Mouse (Mus musculus): Measurements from ENCODE around the gene Ppp1cc. TPM values are rescaled to one million over a fixed set of nuclear protein-coding genes. Genes with fewer than 3 reads are reported as not detected.

Gene Ppp1cc
- polyA plus RNA-seq (2012; rRNA removed; ENCODE audit: low replicate concordance): 36.6 and 51.9 TPM in 2 replicates

DNA sequence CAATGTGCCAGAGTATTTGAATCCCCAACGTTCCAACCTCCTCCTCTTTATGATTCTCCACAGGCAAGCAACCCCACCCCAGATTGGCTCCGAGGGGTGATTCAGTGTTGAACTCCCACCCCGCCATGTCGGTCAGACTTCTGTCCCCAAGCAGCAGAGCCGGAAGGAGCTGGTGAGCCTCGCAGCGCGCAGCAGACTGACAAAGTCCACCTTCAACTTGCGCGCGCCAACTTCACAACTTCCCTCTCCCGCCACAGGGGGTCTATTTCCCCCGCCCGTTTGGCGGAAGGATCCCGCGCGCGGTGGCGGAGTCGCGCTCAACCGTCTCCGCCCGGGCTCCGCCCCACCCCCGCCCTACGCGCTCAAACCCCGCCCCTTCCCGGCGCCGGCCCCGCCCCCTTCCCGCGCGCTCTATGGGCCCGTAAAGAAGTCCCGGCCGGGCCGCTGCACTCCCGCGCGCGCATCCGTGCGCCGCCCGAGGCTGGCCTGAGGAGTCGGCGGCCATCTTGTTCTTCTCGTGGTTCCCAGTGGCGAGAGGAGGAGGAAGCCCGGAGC lies at the start of gene Ppp1cc:
Gene Ppp1cc (plus strand): TSS at position 452 of the 555 bp plus-strand sequence.

DNA sequence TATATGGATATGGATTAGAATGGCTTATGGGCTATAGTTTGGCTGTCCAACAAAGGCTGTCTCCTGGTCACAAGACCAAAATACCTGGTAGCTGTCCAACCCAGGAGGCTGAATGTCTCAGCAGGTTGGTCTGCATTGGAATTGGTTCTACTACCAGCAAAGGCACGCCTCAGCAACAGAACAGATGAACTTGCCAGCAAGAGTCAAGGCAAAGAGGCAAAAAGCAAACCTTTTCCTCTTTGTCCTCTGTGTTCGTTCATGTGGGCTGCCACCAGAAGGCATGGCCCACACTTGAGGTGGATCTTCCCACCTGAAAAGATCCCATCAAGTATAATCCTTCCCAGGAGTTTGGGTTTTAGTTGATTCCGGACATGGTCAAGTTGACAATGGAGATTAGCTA lies 17.4 kb upstream of the Ppp1cc start, which contains the start of gene Ccdc63:
Gene Ccdc63 (minus strand): TSS at position 101 of the 400 bp plus-strand sequence.

DNA sequence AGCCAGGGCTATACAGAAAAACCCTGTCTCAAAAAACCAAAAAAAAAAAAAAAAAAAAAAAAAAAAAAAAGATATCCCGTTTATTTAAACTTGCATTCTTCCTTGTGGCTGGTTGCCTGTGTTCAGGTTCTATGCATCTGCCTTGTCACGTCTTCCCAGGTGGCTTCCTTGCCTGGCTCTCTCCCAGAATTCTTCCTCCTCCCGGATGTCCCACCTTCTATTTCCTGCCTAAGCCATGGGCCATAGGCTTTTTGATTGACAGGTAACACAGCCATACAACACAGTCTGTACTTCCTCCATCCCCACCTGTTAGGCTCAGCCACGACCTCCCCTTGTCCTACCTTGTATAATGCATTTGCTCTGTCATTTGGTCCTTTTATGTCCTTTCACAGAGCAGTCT lies 48.4 kb downstream of the Ppp1cc start, which contains the start of gene Hvcn1:
Gene Hvcn1 (plus strand): TSS at position 330 of the 400 bp plus-strand sequence.

Other genes with a start within 250 kb of the Ppp1cc start
- 2.9 and 4.1 TPM in 2 replicates for gene Cux2, start 108.2 kb upstream of the Ppp1cc start, polyA plus RNA-seq (2012; rRNA removed; ENCODE audit: low replicate concordance)
- not detected in 2 replicates for gene Myl2, start 57.3 kb upstream of the Ppp1cc start, polyA plus RNA-seq (2012; rRNA removed; ENCODE audit: low replicate concordance)
- gene Ccdc63, start 17.5 kb upstream of the Ppp1cc start, polyA plus RNA-seq (2012; rRNA removed; ENCODE audit: low replicate concordance): 0.08 TPM in 1 of 2 replicates, not detected in the other
- gene Hvcn1, start 48.5 kb downstream of the Ppp1cc start, polyA plus RNA-seq (2012; rRNA removed; ENCODE audit: low replicate concordance): 3.7 and 9.3 TPM in 2 replicates
- 5.9 and 16.3 TPM in 2 replicates for gene Tctn1, start 106.2 kb downstream of the Ppp1cc start, polyA plus RNA-seq (2012; rRNA removed; ENCODE audit: low replicate concordance)
- 17.6 and 27.1 TPM in 2 replicates for gene Pptc7, start 126.1 kb downstream of the Ppp1cc start, polyA plus RNA-seq (2012; rRNA removed; ENCODE audit: low replicate concordance)
- 0.62 and 0.91 TPM in 2 replicates for gene Rad9b, start 196.0 kb downstream of the Ppp1cc start, polyA plus RNA-seq (2012; rRNA removed; ENCODE audit: low replicate concordance)
- 10.9 and 15.5 TPM in 2 replicates for gene Vps29, start 196.1 kb downstream of the Ppp1cc start, polyA plus RNA-seq (2012; rRNA removed; ENCODE audit: low replicate concordance)
- 29.6 and 46.4 TPM in 2 replicates for gene Gpn3, start 213.6 kb downstream of the Ppp1cc start, polyA plus RNA-seq (2012; rRNA removed; ENCODE audit: low replicate concordance)
- 3.7 and 4.5 TPM in 2 replicates for gene Fam216a, start 214.1 kb downstream of the Ppp1cc start, polyA plus RNA-seq (2012; rRNA removed; ENCODE audit: low replicate concordance)
- 94.7 and 156 TPM in 2 replicates for gene Arpc3, start 233.6 kb downstream of the Ppp1cc start, polyA plus RNA-seq (2012; rRNA removed; ENCODE audit: low replicate concordance)

All from duodenum, adult 2 months (tissue).